In genomic region chr16:34504250-34504649, GRCm38 (mm10) we compare ENCODE assay signal across 31 mouse cellular contexts.
A peak's percentile ranks its signal among the peaks of the same experiment; 100 is the strongest.
DNase-seq lines count a peak whose midpoint lies in the region; ATAC-seq lines count a peak whose summit lies in the region.
"Had no signal": no experiment of that assay in that cellular context is flagged by ENCODE, and none has a peak within 500 bp of the region (broad histone marks: within the 10 kb centered on the region; RNA-seq: fewer than 3 reads in every experiment).

No protein-coding gene starts in this region.

- no peaks in the 10 kb centered on the region for H3K9me3 ChIP-seq in kidney, embryonic 15.5 days (replicated peaks)
- H3K9me3 ChIP-seq: embryonic facial prominence, embryonic 12.5 days; heart, embryonic 15.5 days; hindbrain, embryonic 12.5 days; intestine, embryonic 15.5 days; midbrain, embryonic 10.5 days; midbrain, embryonic 15.5 days; neural tube, embryonic 15.5 days had no signal

- no peak overlapping the region for H3K9ac ChIP-seq in kidney, embryonic 15.5 days
- H3K9ac ChIP-seq: embryonic facial prominence, embryonic 12.5 days; heart, embryonic 15.5 days; hindbrain, embryonic 12.5 days; intestine, embryonic 15.5 days; liver, embryonic 14.5 days; midbrain, embryonic 15.5 days; neural tube, embryonic 15.5 days had no signal

- H3K27me3 ChIP-seq in kidney, embryonic 15.5 days = no peaks in the 10 kb centered on the region
- H3K27me3 ChIP-seq: embryonic facial prominence, embryonic 12.5 days; heart, embryonic 15.5 days; hindbrain, embryonic 12.5 days; intestine, embryonic 15.5 days; midbrain, embryonic 15.5 days; neural tube, embryonic 15.5 days had no signal

- no peak for ATAC-seq in kidney, embryonic 15.5 days (replicated peaks; ENCODE audit: low FRiP score)
- ATAC-seq: activated CD4-positive, CD25-positive, alpha-beta regulatory T cell, adult 4 months; forebrain, embryonic 14.5 days; hindbrain, postnatal 0 days; intestine, embryonic 15.5 days; midbrain, embryonic 15.5 days had no signal

- H3K4me2 ChIP-seq in kidney, embryonic 15.5 days = no peak overlapping the region
- H3K4me2 ChIP-seq: embryonic facial prominence, embryonic 12.5 days; heart, embryonic 15.5 days; hindbrain, embryonic 12.5 days; intestine, embryonic 15.5 days; midbrain, embryonic 15.5 days; neural tube, embryonic 15.5 days had no signal

- H3K36me3 ChIP-seq in kidney, embryonic 15.5 days = no peaks in the 10 kb centered on the region
- H3K36me3 ChIP-seq: embryonic facial prominence, embryonic 12.5 days; heart, embryonic 15.5 days; hindbrain, embryonic 12.5 days; intestine, embryonic 15.5 days; midbrain, embryonic 10.5 days; midbrain, embryonic 15.5 days; neural tube, embryonic 15.5 days had no signal

- H3K4me3 ChIP-seq in kidney, embryonic 15.5 days (replicated peaks) = no peak overlapping the region
- H3K4me3 ChIP-seq: embryonic facial prominence, embryonic 12.5 days; heart, embryonic 15.5 days; hindbrain, embryonic 12.5 days; intestine, embryonic 15.5 days; midbrain, embryonic 10.5 days; midbrain, embryonic 15.5 days; neural tube, embryonic 15.5 days had no signal

- 86% methylated on average over 10 of the region's 10 CpGs for WGBS in kidney, embryonic 15.5 days

- H3K4me1 ChIP-seq in kidney, embryonic 15.5 days = peaks cover 10% of the 10 kb centered on the region; the same call in 1 of the 2 replicates
- H3K4me1 ChIP-seq: intestine, embryonic 15.5 days; neural tube, embryonic 15.5 days had no signal

- peak; percentile 74 to 84 for DNase-seq in layer of hippocampus, adult 18-20 months (ENCODE audit: low spot score in 2 of 2)
- DNase-seq in layer of hippocampus, postnatal 25 days (ENCODE audit: extremely low spot score in 1 of 2, low spot score in 1 of 2) = no peak
- DNase-seq in right cerebral cortex, adult 2 months (ENCODE audit: low spot score in 2 of 2) = peak; percentile 60 to 62
- no peak for DNase-seq in right cerebral cortex, postnatal 4 days
- DNase-seq in layer of hippocampus, adult 9-11 months = peak; percentile 82
- DNase-seq: adrenal gland, adult 2 months; adrenal gland, postnatal 36 days; cerebellum, adult 2 months; cerebellum, postnatal 25 days; embryo, embryonic 11 days; gastrocnemius, postnatal 10 days; kidney, adult 2 months; kidney, postnatal 4 days; liver; lung, adult 2 months; lung, postnatal 10 days; retina, postnatal 1 day; thymus, postnatal 4 days had no signal

- H3K27ac ChIP-seq in kidney, embryonic 15.5 days = no peak overlapping the region
- H3K27ac ChIP-seq: embryonic facial prominence, embryonic 12.5 days; heart, embryonic 15.5 days; hindbrain, embryonic 12.5 days; hindbrain, postnatal 0 days; intestine, embryonic 15.5 days; kidney, postnatal 0 days; liver, embryonic 14.5 days; midbrain, embryonic 10.5 days; midbrain, embryonic 15.5 days; neural tube, embryonic 15.5 days had no signal

Comparison
In these comparisons a context has a peak if more than half of its experiments do, and no peak if none do; other contexts are left out.
1. DNase-seq: peak in layer of hippocampus, adult 18-20 months (2 of 2), right cerebral cortex, adult 2 months (2 of 2) and layer of hippocampus, adult 9-11 months (single experiment); none in layer of hippocampus, postnatal 25 days (0 of 2) and right cerebral cortex, postnatal 4 days (single experiment).